Mouse (Mus musculus) thymus, adult 2 months (tissue): ENCODE measurements around the gene Cat.

Source experiments
- CTCF ChIP-seq: fragments of 200-500 bp; IDR thresholded peaks from 2 replicates; pipeline ENCODE4 v1.5.1; 2012; ENCODE audit warnings: mild to moderate bottlenecking, control low read depth, low read length, moderate library complexity, borderline replicate concordance; ENCODE audit not compliant: control insufficient read depth, poor library complexity, insufficient read depth; ENCODE audit errors: extremely low read depth
- POLR2A ChIP-seq: fragments of 200-500 bp; IDR thresholded peaks from 2 replicates; pipeline ENCODE4 v1.6.1; 2012; ENCODE audit warnings: mild to moderate bottlenecking, low read length, control low read depth, moderate library complexity; ENCODE audit not compliant: control insufficient read depth, poor library complexity, insufficient read depth; ENCODE audit errors: extremely low read depth

- TF ChIP-seq CTCF (no peak), POLR2A (no peak)
Observed at GRCm38 (mm10) chr2:103511042-103511441, 26.1 kb upstream of the Cat start.
